Mouse (Mus musculus) heart, postnatal 0 days (tissue): ENCODE measurements around the gene Chpf2.

Experiments
- CTCF ChIP-seq: IDR thresholded peaks from 2 replicates; pipeline ENCODE4 v1.5.1; 2016; ENCODE audit warnings: antibody characterized with exemption, control low read depth, low read depth
- EP300 ChIP-seq: IDR thresholded peaks from 2 replicates; pipeline ENCODE4 v1.6.1; 2016; ENCODE audit warnings: antibody characterized with exemption, low read depth

- no peak for TF ChIP-seq CTCF
- no peak for TF ChIP-seq EP300
Measured at GRCm38 (mm10) chr5:24605980-24606665, 19.6 kb downstream of the Chpf2 start.
